Mouse (Mus musculus) retina, postnatal 1 day (tissue): ENCODE measurements around the gene Ddah2.

ENCODE experiments used
- DNase-seq: peaks from one replicate; pipeline ENCODE4 v3.0.0-alpha.2; 2012

The Ddah2 gene

GRCm38 (mm10) chr17:35052271-35052798, 6.5 kb upstream of the Ddah2 start:
- DNase-seq = no peak

DNA sequence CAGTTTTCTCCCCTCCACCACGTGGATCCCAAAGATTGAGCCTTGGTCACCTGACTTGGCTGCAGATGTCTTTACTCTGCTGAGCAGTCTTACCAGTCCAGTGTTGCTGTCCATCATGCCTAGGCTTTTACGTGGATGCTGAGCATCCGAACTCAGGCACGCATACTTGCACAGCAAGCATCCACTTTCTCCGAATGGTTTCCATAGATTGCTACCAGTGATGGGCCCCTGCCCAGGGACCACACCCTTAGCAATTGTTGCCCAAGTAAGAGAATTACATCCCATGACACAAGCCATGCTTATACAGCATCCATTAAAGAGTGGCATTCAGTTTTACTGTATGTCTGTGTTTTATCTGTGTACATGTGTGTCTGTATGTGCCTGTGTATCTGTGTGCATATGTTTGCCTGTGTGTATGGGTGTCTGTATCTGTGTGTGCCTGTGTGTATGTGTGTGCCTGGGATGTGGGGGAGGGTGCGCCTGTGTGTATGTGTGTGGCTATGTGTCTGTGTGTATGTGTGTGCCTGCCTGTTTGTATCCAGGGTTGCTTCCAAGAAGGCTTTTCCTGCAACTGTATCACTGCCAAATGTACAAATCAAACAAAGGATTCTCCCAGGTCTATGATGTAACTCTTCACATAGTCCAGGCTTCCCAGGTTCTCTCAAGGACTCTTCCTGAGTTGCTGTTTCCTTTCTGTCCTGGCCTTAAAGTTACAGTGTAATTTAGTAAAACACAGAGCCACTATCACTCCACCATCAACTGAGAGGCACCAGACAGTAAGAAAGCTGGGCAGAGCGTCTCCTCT, 2.9 kb upstream of the Ddah2 start:
- DNase-seq = no peak

- DNase-seq = no peak
Observed at GRCm38 (mm10) chr17:35057090-35057489, 1.7 kb upstream of the Ddah2 start.

- no peak for DNase-seq
Observed at GRCm38 (mm10) chr17:35058316-35058715, 519 bp upstream of the Ddah2 start.

DNA sequence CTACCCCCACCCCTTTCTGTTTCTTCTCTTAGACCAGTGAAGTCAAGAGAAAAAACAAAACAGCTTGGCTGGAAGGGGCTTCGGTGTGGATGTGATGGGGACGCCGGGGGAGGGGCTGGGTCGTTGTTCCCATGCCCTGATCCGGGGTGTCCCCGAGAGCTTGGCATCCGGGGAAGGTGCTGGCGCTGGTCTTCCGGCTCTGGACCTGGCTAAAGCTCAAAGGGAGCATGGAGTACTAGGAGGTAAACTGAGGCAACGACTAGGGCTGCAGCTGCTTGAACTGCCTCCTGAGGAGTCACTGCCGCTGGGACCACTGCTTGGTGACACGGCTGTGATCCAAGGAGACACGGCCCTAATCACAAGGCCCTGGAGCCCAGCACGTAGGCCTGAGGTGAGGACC, 1.2 kb downstream of the Ddah2 start:
- no peak for DNase-seq

- no peak for DNase-seq
Observed at GRCm38 (mm10) chr17:35060737-35061297, 2.0 kb downstream of the Ddah2 start.

GRCm38 (mm10) chr17:35061299-35061698, 2.5 kb downstream of the Ddah2 start:
- no peak for DNase-seq

DNA sequence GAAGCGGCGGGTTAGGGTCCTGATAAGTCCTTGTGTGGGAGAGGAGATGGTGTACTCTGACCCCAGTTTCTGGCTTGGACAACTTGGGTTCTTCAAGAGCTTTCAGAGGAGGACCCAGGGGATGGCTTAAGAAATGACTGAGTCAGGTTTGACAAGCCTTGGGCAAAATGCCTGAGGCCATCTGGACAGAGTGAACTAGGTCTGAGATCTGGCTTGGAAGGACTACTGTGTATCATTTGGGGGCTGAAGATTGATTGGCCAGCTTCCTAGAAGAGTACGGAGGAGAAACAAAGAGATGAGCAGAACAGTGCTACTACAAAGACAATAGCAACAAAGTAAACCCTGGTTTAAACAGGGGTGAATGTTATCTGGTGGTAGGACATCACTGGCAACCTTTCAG, 4.6 kb downstream of the Ddah2 start:
- DNase-seq = no peak

DNA sequence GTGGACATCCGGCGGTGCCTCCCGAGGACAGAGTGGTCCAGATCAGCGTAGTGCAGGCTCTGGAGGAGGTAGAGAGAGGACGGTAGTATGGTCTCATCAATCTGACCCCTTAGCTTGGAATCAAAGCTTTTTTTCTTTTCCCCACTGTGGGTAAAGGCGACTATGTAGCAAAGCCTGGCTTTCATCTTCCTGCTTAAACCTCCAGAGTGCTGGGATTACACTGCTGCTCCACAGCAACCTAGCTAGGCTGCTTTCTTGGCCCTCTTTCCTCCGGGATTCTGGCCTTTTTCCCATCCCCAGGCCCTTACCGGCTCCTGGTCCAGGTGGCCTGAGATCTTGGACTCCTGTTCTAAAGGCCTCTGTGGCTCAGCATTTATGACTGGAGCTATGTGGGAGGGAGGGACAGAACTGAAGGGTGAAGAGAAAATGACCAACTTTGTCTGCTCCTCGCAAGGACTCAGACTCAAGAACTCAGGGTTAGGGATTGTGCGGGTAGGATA, 5.6 kb downstream of the Ddah2 start:
- DNase-seq = no peak

DNA sequence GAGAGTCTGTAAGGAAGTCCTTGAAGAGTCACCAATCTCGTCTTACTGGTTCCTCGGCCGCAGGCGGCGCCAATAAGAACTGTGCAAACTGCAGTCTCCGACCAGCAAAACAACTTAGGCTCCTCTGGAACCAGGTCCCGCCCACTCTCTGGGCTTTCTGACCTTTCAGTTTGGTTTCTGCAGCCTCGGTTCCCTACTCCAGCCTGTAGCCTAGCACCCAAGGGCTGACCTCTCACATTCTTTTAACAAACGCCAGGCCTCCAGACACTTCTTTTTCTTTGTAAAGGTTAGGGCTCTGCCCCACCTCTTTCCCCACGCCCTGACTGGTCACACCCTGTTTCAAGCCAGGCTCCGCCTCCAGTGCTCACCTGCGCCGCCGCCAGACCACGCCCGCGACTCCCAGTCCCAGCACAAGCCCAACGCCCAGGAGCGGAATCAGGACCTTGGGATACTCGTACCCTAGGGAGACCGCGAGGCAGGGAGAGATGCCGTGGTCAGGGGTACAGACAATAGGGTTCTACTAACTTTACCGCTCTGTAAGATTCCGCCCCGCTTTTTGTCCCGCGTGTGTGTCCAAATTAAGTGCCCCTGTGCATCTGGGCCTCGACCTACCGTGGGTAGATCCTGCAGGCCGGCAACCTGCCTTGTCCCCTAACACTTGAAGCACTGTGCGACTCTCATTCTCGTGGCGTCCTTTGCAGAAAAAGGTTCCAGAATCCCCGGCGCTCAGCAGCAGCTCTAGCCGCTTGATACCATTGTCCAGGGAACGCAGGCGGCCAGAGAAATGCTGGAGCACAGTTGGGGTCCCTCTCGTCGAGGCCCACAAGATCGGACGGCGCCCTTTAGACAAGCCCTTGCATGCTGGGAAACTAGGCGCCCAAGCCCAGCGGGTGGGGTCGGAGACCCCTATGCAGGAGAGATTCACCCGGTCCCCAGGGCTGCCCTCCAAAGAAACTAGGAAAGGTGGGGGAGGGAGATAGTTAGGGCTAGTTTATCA, 6.4 kb downstream of the Ddah2 start, which contains the start of gene Ly6g6c:
TSS of gene Ly6g6c (plus strand) at position 438 of the 997 bp plus-strand sequence.
- peak; percentile 40 for DNase-seq

GRCm38 (mm10) chr17:35066084-35066483, 7.2 kb downstream of the Ddah2 start, which contains the start of gene Mpig6b:
Gene Mpig6b, minus strand, starts transcription at chr17:35066184.
- no peak for DNase-seq

DNA sequence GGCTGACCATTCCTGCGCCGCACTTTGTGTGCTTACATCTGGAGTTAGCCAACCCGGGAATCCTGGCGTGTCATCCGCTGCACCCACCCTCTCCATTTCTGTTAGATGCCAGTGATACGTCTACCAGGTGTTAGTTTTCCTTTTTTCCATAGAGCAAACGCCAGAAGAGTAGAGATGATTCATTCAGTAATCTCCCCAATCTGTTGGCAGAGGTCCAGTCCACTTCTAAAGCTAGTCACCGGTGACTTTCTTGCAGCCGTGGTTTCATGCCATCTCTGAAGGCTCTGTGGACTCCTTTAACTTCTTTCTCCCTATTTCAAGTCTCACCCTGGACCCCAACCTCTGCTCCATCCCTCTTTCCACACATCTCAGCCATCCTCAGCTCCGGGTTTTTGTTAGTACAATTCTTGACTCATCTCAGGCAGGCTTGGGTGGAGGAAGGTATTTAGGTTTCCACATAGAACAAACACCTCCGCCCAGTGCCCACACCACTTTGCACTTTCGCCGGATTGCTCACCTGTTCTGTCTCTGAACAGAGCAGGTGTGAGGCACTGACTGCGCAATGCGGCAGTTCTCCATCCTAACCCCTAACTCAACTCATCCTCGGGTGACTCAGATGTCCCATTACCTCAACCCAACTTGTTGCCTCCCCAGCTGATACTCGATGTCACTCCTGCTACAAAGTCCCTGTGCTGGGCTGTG, 9.5 kb downstream of the Ddah2 start:
- no peak for DNase-seq

- no peak for DNase-seq
Observed at GRCm38 (mm10) chr17:35070556-35071229, 11.9 kb downstream of the Ddah2 start.

- no peak for DNase-seq
Observed at GRCm38 (mm10) chr17:35071454-35071853, 12.6 kb downstream of the Ddah2 start.

DNA sequence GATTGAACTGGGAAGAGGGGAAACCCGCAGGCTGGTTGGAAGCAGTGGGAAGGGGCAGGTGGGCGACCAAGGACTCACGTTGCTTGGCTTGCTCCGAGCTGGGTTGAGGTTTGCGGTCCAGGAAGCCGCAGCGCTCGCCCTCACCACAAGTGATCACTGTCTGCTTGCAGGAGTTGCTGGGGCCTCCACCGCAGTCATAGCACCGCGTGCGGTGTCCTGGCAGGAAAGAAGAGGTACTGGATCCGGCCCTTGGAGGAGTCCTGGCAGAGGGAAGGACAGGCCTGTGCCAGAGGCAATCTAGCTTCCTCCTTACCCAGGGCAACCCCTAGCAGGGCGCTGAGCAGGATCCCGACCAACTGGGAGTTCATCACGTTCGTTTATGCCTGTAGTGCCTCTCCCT, 15.3 kb downstream of the Ddah2 start:
- DNase-seq = no peak

GRCm38 (mm10) chr17:35076507-35077176, 17.8 kb downstream of the Ddah2 start, which contains the start of gene Ly6g6e:
Gene Ly6g6e, plus strand, starts transcription at chr17:35076902.
- DNase-seq = no peak

DNA sequence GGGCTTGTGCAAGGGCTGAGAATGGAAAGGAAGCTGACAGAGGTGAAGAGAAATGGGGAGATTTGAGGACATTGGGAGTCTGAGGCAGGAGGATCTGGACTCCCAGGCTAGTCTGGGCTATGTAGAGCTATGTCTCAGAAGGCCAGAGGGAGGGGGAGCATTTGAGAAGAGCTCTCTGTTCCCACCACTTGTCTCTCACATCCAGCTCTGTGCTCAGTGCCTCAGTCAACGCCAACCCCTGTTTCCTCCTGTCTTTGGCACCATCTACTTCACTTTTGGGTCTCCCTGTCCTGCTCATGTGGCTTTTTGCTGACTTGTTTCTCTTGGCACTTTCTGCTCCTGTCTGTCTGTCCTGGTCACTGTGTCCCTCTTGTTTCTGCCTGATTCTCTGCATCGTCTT, 18.4 kb downstream of the Ddah2 start:
- no peak for DNase-seq

- peak; percentile 69 for DNase-seq
Observed at GRCm38 (mm10) chr17:35077786-35078233, 19.0 kb downstream of the Ddah2 start, which contains the start of gene Ly6g6d. Gene Ly6g6d, minus strand, starts transcription at chr17:35078065.

- no peak for DNase-seq
Observed at GRCm38 (mm10) chr17:35079778-35080177, 20.9 kb downstream of the Ddah2 start.

DNA sequence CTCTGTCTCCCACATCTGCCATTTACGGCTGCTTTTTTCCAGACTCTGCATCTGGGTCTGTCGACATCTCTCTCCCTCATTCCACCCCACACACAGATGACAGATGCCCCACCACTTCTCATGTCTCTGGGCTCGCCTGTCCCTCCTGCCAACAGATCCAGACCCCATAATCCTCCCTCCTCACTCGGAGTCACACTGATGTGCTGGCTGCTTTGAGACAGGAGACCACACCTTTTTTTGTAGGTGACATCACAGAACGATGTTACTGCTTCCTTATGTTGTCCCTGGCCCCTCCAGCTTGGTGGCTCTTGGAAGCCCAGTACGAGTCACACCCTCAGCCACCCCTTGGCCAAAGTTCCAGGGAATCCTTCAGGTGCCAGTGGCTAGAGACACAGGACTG, 21.4 kb downstream of the Ddah2 start:
- DNase-seq = no peak

- DNase-seq = no peak
Observed at GRCm38 (mm10) chr17:35080710-35081109, 21.9 kb downstream of the Ddah2 start.
